Mouse (Mus musculus) CH12.LX (cell line): ENCODE results near the gene Olfr279. TPM values are rescaled to one million over a fixed set of nuclear protein-coding genes. Genes with fewer than 3 reads are reported as not detected.
A peak's percentile ranks its signal among the peaks of the same experiment; 100 is the strongest.
"Not testable (repeated sequence)": the region's sequence is repeated elsewhere in the genome, so short reads cannot be mapped to it uniquely, and the experiment has no call there.

ENCODE experiments used
- DNase-seq: peaks from one replicate; pipeline ENCODE4 v3.0.0-alpha.2; 2013; ENCODE audit errors: extremely low read depth
- H3K27ac ChIP-seq: 2 replicates; pipeline ENCODE4 v1.5.1; 2012; ENCODE audit warnings: low read depth, mild to moderate bottlenecking, control low read depth, moderate library complexity; ENCODE audit not compliant: insufficient read depth
- H3K27me3 ChIP-seq: replicated peaks from 2 replicates; pipeline ENCODE3; 2012; ENCODE audit warnings: inconsistent platforms
- H3K36me3 ChIP-seq, 2 experiments: replicated peaks in 1 of 2; 2 replicates each; pipeline versions ENCODE3 to v1.6.1; 2012; ENCODE audit warnings: inconsistent platforms in 1 of 2, low read length in 1 of 2, mild to moderate bottlenecking in 1 of 2, mixed read lengths in 1 of 2, moderate library complexity in 1 of 2; ENCODE audit not compliant: control insufficient read depth in 1 of 2, insufficient read depth in 1 of 2
- H3K4me1 ChIP-seq, 2 experiments: 2 replicates each; pipeline ENCODE4 v1.6.1; 2012; ENCODE audit warnings: inconsistent platforms in 1 of 2, moderate library complexity in 1 of 2; ENCODE audit not compliant: insufficient read depth in 2 of 2, control insufficient read depth in 1 of 2
- H3K4me2 ChIP-seq: 2 replicates; pipeline ENCODE4 v1.6.1; 2012; ENCODE audit warnings: low read depth, mild to moderate bottlenecking, control low read depth; ENCODE audit not compliant: poor library complexity, insufficient read depth, severe bottlenecking
- H3K4me3 ChIP-seq, 3 experiments: fragments of 150-350 bp in 1 of 3; sonication (generic) in 1 of 3; replicated peaks in 1 of 3; 2 replicates each; pipeline versions ENCODE3 to v1.5.1; 2011 to 2012; ENCODE audit warnings: low read depth in 2 of 3, low read length in 2 of 3, mild to moderate bottlenecking in 2 of 3, moderate library complexity in 2 of 3, control low read depth in 1 of 3, improper control_type of control experiment in 1 of 3, inconsistent platforms in 1 of 3, mixed read lengths in 1 of 3; ENCODE audit not compliant: poor library complexity in 1 of 3
- H3K79me2 ChIP-seq: replicated peaks from 2 replicates; pipeline ENCODE4 v1.6.1; 2012; ENCODE audit warnings: mild to moderate bottlenecking, moderate library complexity; ENCODE audit not compliant: control insufficient read depth, poor library complexity, insufficient read depth, severe bottlenecking; ENCODE audit errors: extremely low read depth
- H3K9ac ChIP-seq: 2 replicates; pipeline ENCODE4 v1.6.1; 2012; ENCODE audit warnings: low read depth, mild to moderate bottlenecking, control low read depth, moderate library complexity; ENCODE audit not compliant: insufficient read depth
- H3K9me3 ChIP-seq: replicated peaks from 2 replicates; pipeline ENCODE3; 2012; ENCODE audit warnings: low read length, inconsistent platforms, mixed read lengths
- BHLHE40 ChIP-seq: IDR thresholded peaks from 2 replicates; pipeline ENCODE4 v1.6.1; 2011; ENCODE audit warnings: mild to moderate bottlenecking, low read depth, low read length, improper control_type of control experiment
- CHD1 ChIP-seq: IDR thresholded peaks from 2 replicates; pipeline ENCODE4 v1.6.1; 2012; ENCODE audit warnings: low read depth, low read length, improper control_type of control experiment, inconsistent platforms
- CHD2 ChIP-seq: IDR thresholded peaks from 2 replicates; pipeline ENCODE4 v1.6.1; 2011; ENCODE audit warnings: low read length, improper control_type of control experiment
- CTCF ChIP-seq, 2 experiments: IDR thresholded peaks in 1 of 2; conservative IDR thresholded peaks in 1 of 2; 2 replicates each; pipeline ENCODE4 v1.5.1; 2011 to 2012; ENCODE audit warnings: low read depth in 2 of 2, low read length in 2 of 2, improper control_type of control experiment in 1 of 2, inconsistent platforms in 1 of 2, mild to moderate bottlenecking in 1 of 2, moderate library complexity in 1 of 2
- E2F4 ChIP-seq: IDR thresholded peaks from 2 replicates; pipeline ENCODE4 v1.6.1; 2011; ENCODE audit warnings: low read depth, low read length, improper control_type of control experiment; ENCODE audit not compliant: insufficient replicate concordance
- ELF1 ChIP-seq: IDR thresholded peaks from 2 replicates; pipeline ENCODE4 v1.6.1; 2014; ENCODE audit warnings: low read depth, mild to moderate bottlenecking, inconsistent platforms, low read length, improper control_type of control experiment
- EP300 ChIP-seq: IDR thresholded peaks from 2 replicates; pipeline ENCODE4 v1.6.1; 2011; ENCODE audit warnings: low read length, improper control_type of control experiment
- ETS1 ChIP-seq: conservative IDR thresholded peaks from 2 replicates; pipeline ENCODE4 v1.6.1; 2012; ENCODE audit warnings: low read depth, mild to moderate bottlenecking, inconsistent platforms, low read length, improper control_type of control experiment, moderate library complexity
- GABPA ChIP-seq: IDR thresholded peaks from 2 replicates; pipeline ENCODE4 v1.6.1; 2012; ENCODE audit warnings: low read depth, low read length, improper control_type of control experiment, inconsistent platforms; ENCODE audit not compliant: insufficient replicate concordance
- HCFC1 ChIP-seq: IDR thresholded peaks from 2 replicates; pipeline ENCODE4 v1.6.1; 2012; ENCODE audit warnings: low read depth, mild to moderate bottlenecking, inconsistent platforms, low read length, improper control_type of control experiment
- IRF4 ChIP-seq: IDR thresholded peaks from 2 replicates; pipeline ENCODE4 v1.6.1; 2014; ENCODE audit warnings: low read depth, mild to moderate bottlenecking, inconsistent platforms, low read length, improper control_type of control experiment
- JUN ChIP-seq: IDR thresholded peaks from 2 replicates; pipeline ENCODE4 v1.6.1; 2011; ENCODE audit warnings: low read depth, mild to moderate bottlenecking, low read length, improper control_type of control experiment, moderate library complexity; ENCODE audit not compliant: insufficient read depth
- JUND ChIP-seq: conservative IDR thresholded peaks from 2 replicates; pipeline ENCODE4 v1.6.1; 2011; ENCODE audit warnings: low read depth, low read length, improper control_type of control experiment
- KAT2A ChIP-seq: IDR thresholded peaks from 2 replicates; pipeline ENCODE4 v1.6.1; 2012; ENCODE audit warnings: low read length, improper control_type of control experiment, inconsistent platforms; ENCODE audit not compliant: insufficient replicate concordance
- MAFK ChIP-seq: IDR thresholded peaks from 2 replicates; pipeline ENCODE4 v1.6.1; 2011; ENCODE audit warnings: low read length, improper control_type of control experiment; ENCODE audit not compliant: insufficient replicate concordance
- MAX ChIP-seq: IDR thresholded peaks from 2 replicates; pipeline ENCODE4 v1.6.1; 2011; ENCODE audit warnings: low read length, improper control_type of control experiment
- MAZ ChIP-seq: IDR thresholded peaks from 2 replicates; pipeline ENCODE4 v1.6.1; 2012; ENCODE audit warnings: low read depth, mild to moderate bottlenecking, inconsistent platforms, low read length, improper control_type of control experiment, moderate library complexity
- MEF2A ChIP-seq: IDR thresholded peaks from 2 replicates; pipeline ENCODE4 v1.6.1; 2014; ENCODE audit warnings: low read depth, mild to moderate bottlenecking, inconsistent platforms, low read length, improper control_type of control experiment, borderline replicate concordance
- MXI1 ChIP-seq: IDR thresholded peaks from 2 replicates; pipeline ENCODE4 v1.6.1; 2011; ENCODE audit warnings: mild to moderate bottlenecking, low read depth, low read length, improper control_type of control experiment
- MYC ChIP-seq: IDR thresholded peaks from 2 replicates; pipeline ENCODE4 v1.6.1; 2011; ENCODE audit warnings: low read depth, mild to moderate bottlenecking, improper control_type of control experiment, low read length
- NELFE ChIP-seq: IDR thresholded peaks from 2 replicates; pipeline ENCODE4 v1.6.1; 2011; ENCODE audit warnings: low read depth, low read length, improper control_type of control experiment
- NRF1 ChIP-seq: IDR thresholded peaks from 2 replicates; pipeline ENCODE4 v1.6.1; 2014; ENCODE audit warnings: low read depth, mild to moderate bottlenecking, inconsistent platforms, low read length, improper control_type of control experiment, moderate library complexity
- PAX5 ChIP-seq: IDR thresholded peaks from 2 replicates; pipeline ENCODE4 v1.6.1; 2012; ENCODE audit warnings: low read length, inconsistent platforms, mixed read lengths
- POLR2A ChIP-seq: IDR thresholded peaks from 2 replicates; pipeline ENCODE4 v1.6.1; 2011; ENCODE audit warnings: low read depth, mild to moderate bottlenecking, improper control_type of control experiment, low read length
- POLR2AphosphoS2 ChIP-seq: IDR thresholded peaks from 2 replicates; pipeline ENCODE4 v1.6.1; 2011; ENCODE audit warnings: low read depth, low read length, improper control_type of control experiment
- RAD21 ChIP-seq: IDR thresholded peaks from 2 replicates; pipeline ENCODE4 v1.6.1; 2011; ENCODE audit warnings: low read depth, mild to moderate bottlenecking, low read length, improper control_type of control experiment, moderate library complexity
- RCOR1 ChIP-seq: conservative IDR thresholded peaks from 2 replicates; pipeline ENCODE4 v1.6.1; 2012; ENCODE audit warnings: low read depth, mild to moderate bottlenecking, inconsistent platforms, low read length, improper control_type of control experiment
- SIN3A ChIP-seq: IDR thresholded peaks from 2 replicates; pipeline ENCODE4 v1.6.1; 2012; ENCODE audit warnings: low read length, improper control_type of control experiment, inconsistent platforms
- SMC3 ChIP-seq: IDR thresholded peaks from 2 replicates; pipeline ENCODE4 v1.6.1; 2011; ENCODE audit warnings: low read depth, low read length, improper control_type of control experiment
- TBP ChIP-seq: conservative IDR thresholded peaks from 2 replicates; pipeline ENCODE4 v1.6.1; 2011; ENCODE audit warnings: low read depth, low read length, improper control_type of control experiment
- TCF12 ChIP-seq: IDR thresholded peaks from 2 replicates; pipeline ENCODE4 v1.6.1; 2014; ENCODE audit warnings: low read depth, mild to moderate bottlenecking, inconsistent platforms, low read length, improper control_type of control experiment
- UBTF ChIP-seq: IDR thresholded peaks from 2 replicates; pipeline ENCODE4 v1.6.1; 2012; ENCODE audit warnings: low read depth, mild to moderate bottlenecking, inconsistent platforms, low read length, improper control_type of control experiment, moderate library complexity
- USF1 ChIP-seq: IDR thresholded peaks from 2 replicates; pipeline ENCODE4 v1.6.1; 2014; ENCODE audit warnings: low read depth, mild to moderate bottlenecking, inconsistent platforms, low read length, improper control_type of control experiment
- USF2 ChIP-seq: conservative IDR thresholded peaks from 2 replicates; pipeline ENCODE4 v1.6.1; 2011; ENCODE audit warnings: low read depth, low read length, improper control_type of control experiment
- ZC3H11A ChIP-seq: IDR thresholded peaks from 2 replicates; pipeline ENCODE4 v1.6.1; 2012; ENCODE audit warnings: low read depth, mild to moderate bottlenecking, inconsistent platforms, low read length, improper control_type of control experiment
- ZKSCAN1 ChIP-seq: IDR thresholded peaks from 2 replicates; pipeline ENCODE4 v1.6.1; 2012; ENCODE audit warnings: low read depth, inconsistent platforms, low read length, improper control_type of control experiment, borderline replicate concordance
- ZMIZ1 ChIP-seq: IDR thresholded peaks from 2 replicates; pipeline ENCODE4 v1.6.1; 2012; ENCODE audit warnings: low read depth, mild to moderate bottlenecking, inconsistent platforms, low read length, improper control_type of control experiment
- ZNF384 ChIP-seq: IDR thresholded peaks from 2 replicates; pipeline ENCODE4 v1.6.1; 2012; ENCODE audit warnings: low read depth, low read length, improper control_type of control experiment, inconsistent platforms
- dilution Hi-C: fragments of 300-500 bp; cut with MboI; formaldehyde crosslinking; loops from 2 replicates; pipeline ENCODE4 v1.14.3; 2020; ENCODE audit warnings: low sequenced_read_pairs; ENCODE audit not compliant: extremely low pct_unique_long_range_greater_than_20kb, extremely low pct_ligation_motif_present
- in situ Hi-C: fragments of 300-500 bp; cut with MboI; formaldehyde crosslinking; loops from 3 replicates; pipeline ENCODE4 v1.14.3; 2019; ENCODE audit warnings: low sequenced_read_pairs, low pct_ligation_motif_present, low pct_unique_long_range_greater_than_20kb, mixed read lengths
- polyA plus RNA-seq: library from polyadenylated mRNA; unstranded; fragments of >175 nt; gene quantifications from 2 replicates; pipeline ENCODE4 v1.2.1, GENCODE M21; 2012; ENCODE audit warnings: low read depth; ENCODE audit not compliant: insufficient read length
- total RNA-seq, 2 experiments: library from RNA; depleted of rRNA; stranded (reverse); fragments of 300-350 nt in 1 of 2; fragments of >200 nt in 1 of 2; gene quantifications; 2 replicates each; pipeline ENCODE4 v1.2.3; 2012 to 2014

Olfr279 gene
- total and polyA plus RNA-seq, 3 experiments, result not detected

GRCm38 (mm10) chr15:98514146-98514545 lies 21.9 kb downstream of the Olfr279 start:
- Histone ChIP-seq H3K4me2 (no peak overlapping the region), H3K27ac (no peak overlapping the region), H3K4me1 (peaks cover 6 to 53% of the 10 kb centered on the region in 2 experiments; a peak in 2 of 4 replicates), H3K4me3 (no peak overlapping the region), H3K36me3 (peaks cover 10 to 18% of the 10 kb centered on the region in 2 experiments), H3K9ac (no peak overlapping the region), H3K27me3 (no peaks in the 10 kb centered on the region), H3K9me3 (peaks cover 7% of the 10 kb centered on the region), H3K79me2 (no peaks in the 10 kb centered on the region)
- dilution Hi-C loops (no loop called here), in situ Hi-C loops (loop anchor here (5.0 kb wide), 1 partner anchor 103 kb away; no protein-coding TSS in a partner anchor)
- TF ChIP-seq USF1, result peak; percentile 69
- no peak for TF ChIP-seq MYC
- no peak for TF ChIP-seq ZNF384
- no peak for TF ChIP-seq JUND
- no peak for TF ChIP-seq UBTF
- TF ChIP-seq POLR2AphosphoS2, result no peak
- no peak for TF ChIP-seq E2F4
- no peak for TF ChIP-seq TCF12
- no peak for TF ChIP-seq RCOR1
- 0 out of 2 replicates have a peak, but pooled peaks have one; percentile 15 for TF ChIP-seq NRF1
- no peak for TF ChIP-seq JUN
- TF ChIP-seq ZC3H11A, result no peak
- TF ChIP-seq MEF2A, result no peak
- peak; percentile 26; the same call in 1 of the 2 replicates for TF ChIP-seq MXI1
- TF ChIP-seq TBP, result no peak
- no peak for TF ChIP-seq SIN3A
- TF ChIP-seq ZMIZ1, result no peak
- no peak for TF ChIP-seq CHD2
- no peak for TF ChIP-seq ZKSCAN1
- TF ChIP-seq GABPA, result no peak
- peak; percentile 85 for TF ChIP-seq MAX
- TF ChIP-seq HCFC1, result no peak
- TF ChIP-seq NELFE, result no peak
- no peak for TF ChIP-seq ELF1
- no peak for TF ChIP-seq POLR2A
- TF ChIP-seq BHLHE40, result peak; percentile 70
- TF ChIP-seq IRF4, result no peak
- no peak for TF ChIP-seq CHD1
- peak; percentile 75 for TF ChIP-seq USF2
- TF ChIP-seq MAZ, result no peak
- TF ChIP-seq PAX5, result no peak
- 0 out of 2 replicates have a peak, but pooled peaks have one; percentile 12 for TF ChIP-seq ETS1
- TF ChIP-seq EP300, result 0 out of 2 replicates have a peak, but pooled peaks have one; percentile 30
- TF ChIP-seq SMC3, result no peak
- no peak for TF ChIP-seq MAFK
- no peak for TF ChIP-seq KAT2A
- no peak for TF ChIP-seq CTCF (conservative IDR thresholded peaks at IDR 0.05 in 1 of 2, IDR thresholded peaks at IDR 0.05 in 1 of 2; ENCODE audit: low read depth in 2 of 2, low read length in 2 of 2)
- TF ChIP-seq RAD21, result no peak
- DNase-seq, result peak; percentile 64

- Histone ChIP-seq H3K4me1 (peaks cover 6 to 53% of the 10 kb centered on the region in 2 experiments; a peak in 2 of 4 replicates), H3K36me3 (peaks cover 16 to 23% of the 10 kb centered on the region in 2 experiments)
- dilution Hi-C loops, H3K79me2 ChIP-seq, H3K9ac ChIP-seq, DNase-seq, H3K4me3 ChIP-seq, H3K27me3 ChIP-seq, H3K4me2 ChIP-seq, H3K9me3 ChIP-seq, H3K27ac ChIP-seq: not testable (repeated sequence)
- in situ Hi-C loops, result loop anchor here (5.0 kb wide), 1 partner anchor 102 kb away; no protein-coding TSS in a partner anchor
Observed at GRCm38 (mm10) chr15:98514845-98515244, 22.6 kb downstream of the Olfr279 start.
